Mouse (Mus musculus): Measurements from ENCODE around the gene Tifab.

Gene Tifab

GRCm38 (mm10) chr13:56178416-56179035, at the start of gene Tifab:
Tifab (minus strand) TSS chr13:56178885.
- peak; percentile 36 for DNase-seq (ENCODE audit: low read depth, low spot score)
- Histone ChIP-seq H3K36me3 (ENCODE audit: control insufficient read depth, insufficient read depth, low read length, poor library complexity, severe bottlenecking) (no peaks in the 10 kb centered on the region), H3K27me3 (ENCODE audit: control insufficient read depth, insufficient read depth, low read length, poor library complexity, severe bottlenecking) (no peaks in the 10 kb centered on the region)

- H3K36me3 ChIP-seq (ENCODE audit: control insufficient read depth, insufficient read depth, low read length, poor library complexity, severe bottlenecking), result no peaks in the 10 kb centered on the region
Measured at GRCm38 (mm10) chr13:56226175-56226954, 47.7 kb upstream of the Tifab start.

GRCm38 (mm10) chr13:56223625-56224024, 44.9 kb upstream of the Tifab start:
- DNase-seq (ENCODE audit: low read depth, low spot score), result no peak
- Histone ChIP-seq H3K27me3 (ENCODE audit: control insufficient read depth, insufficient read depth, low read length, poor library complexity, severe bottlenecking) (no peaks in the 10 kb centered on the region; the same call in 1 of the 2 replicates), H3K36me3 (ENCODE audit: control insufficient read depth, insufficient read depth, low read length, poor library complexity, severe bottlenecking) (no peaks in the 10 kb centered on the region)

More at GRCm38 (mm10) chr13:56226175-56226954, 47.7 kb upstream of the Tifab start:
- no peaks in the 10 kb centered on the region; the same call in 1 of the 2 replicates for H3K27me3 ChIP-seq (ENCODE audit: control insufficient read depth, insufficient read depth, low read length, poor library complexity, severe bottlenecking)
- DNase-seq (ENCODE audit: low read depth, low spot score), result no peak

- no peaks in the 10 kb centered on the region; the same call in 1 of the 2 replicates for H3K27me3 ChIP-seq (ENCODE audit: control insufficient read depth, insufficient read depth, low read length, poor library complexity, severe bottlenecking)
- no peaks in the 10 kb centered on the region for H3K36me3 ChIP-seq (ENCODE audit: control insufficient read depth, insufficient read depth, low read length, poor library complexity, severe bottlenecking)
- no peak for DNase-seq (ENCODE audit: low read depth, low spot score)
Measured at GRCm38 (mm10) chr13:56222849-56223246, 44.2 kb upstream of the Tifab start.

- DNase-seq (ENCODE audit: low read depth, low spot score), result peak; percentile 5
- Histone ChIP-seq H3K36me3 (ENCODE audit: control insufficient read depth, insufficient read depth, low read length, poor library complexity, severe bottlenecking) (no peaks in the 10 kb centered on the region), H3K27me3 (ENCODE audit: control insufficient read depth, insufficient read depth, low read length, poor library complexity, severe bottlenecking) (no peaks in the 10 kb centered on the region; the same call in 1 of the 2 replicates)
Measured at GRCm38 (mm10) chr13:56221995-56222848, 43.5 kb upstream of the Tifab start.

- DNase-seq (ENCODE audit: low read depth, low spot score), result no peak
- Histone ChIP-seq H3K27me3 (ENCODE audit: control insufficient read depth, insufficient read depth, low read length, poor library complexity, severe bottlenecking) (no peaks in the 10 kb centered on the region; the same call in 1 of the 2 replicates), H3K36me3 (ENCODE audit: control insufficient read depth, insufficient read depth, low read length, poor library complexity, severe bottlenecking) (no peaks in the 10 kb centered on the region)
Measured at GRCm38 (mm10) chr13:56221129-56221910, 42.6 kb upstream of the Tifab start.

- DNase-seq (ENCODE audit: low read depth, low spot score), result no peak
- Histone ChIP-seq H3K36me3 (ENCODE audit: control insufficient read depth, insufficient read depth, low read length, poor library complexity, severe bottlenecking) (no peaks in the 10 kb centered on the region), H3K27me3 (ENCODE audit: control insufficient read depth, insufficient read depth, low read length, poor library complexity, severe bottlenecking) (no peaks in the 10 kb centered on the region; the same call in 1 of the 2 replicates)
Measured at GRCm38 (mm10) chr13:56219254-56219653, 40.6 kb upstream of the Tifab start.

GRCm38 (mm10) chr13:56216090-56216489, 37.4 kb upstream of the Tifab start:
- H3K27me3 ChIP-seq (ENCODE audit: control insufficient read depth, insufficient read depth, low read length, poor library complexity, severe bottlenecking), result no peaks in the 10 kb centered on the region
- no peak for DNase-seq (ENCODE audit: low read depth, low spot score)
- H3K36me3 ChIP-seq (ENCODE audit: control insufficient read depth, insufficient read depth, low read length, poor library complexity, severe bottlenecking), result no peaks in the 10 kb centered on the region

- Histone ChIP-seq H3K36me3 (ENCODE audit: control insufficient read depth, insufficient read depth, low read length, poor library complexity, severe bottlenecking) (no peaks in the 10 kb centered on the region), H3K27me3 (ENCODE audit: control insufficient read depth, insufficient read depth, low read length, poor library complexity, severe bottlenecking) (no peaks in the 10 kb centered on the region)
- no peak for DNase-seq (ENCODE audit: low read depth, low spot score)
Measured at GRCm38 (mm10) chr13:56214633-56215032, 35.9 kb upstream of the Tifab start.

GRCm38 (mm10) chr13:56209067-56209411, 30.4 kb upstream of the Tifab start:
- no peak for DNase-seq (ENCODE audit: low read depth, low spot score)
- Histone ChIP-seq H3K27me3 (ENCODE audit: control insufficient read depth, insufficient read depth, low read length, poor library complexity, severe bottlenecking) (no peaks in the 10 kb centered on the region), H3K36me3 (ENCODE audit: control insufficient read depth, insufficient read depth, low read length, poor library complexity, severe bottlenecking) (no peaks in the 10 kb centered on the region)

- H3K36me3 ChIP-seq (ENCODE audit: control insufficient read depth, insufficient read depth, low read length, poor library complexity, severe bottlenecking), result no peaks in the 10 kb centered on the region
- no peak for DNase-seq (ENCODE audit: low read depth, low spot score)
- no peaks in the 10 kb centered on the region for H3K27me3 ChIP-seq (ENCODE audit: control insufficient read depth, insufficient read depth, low read length, poor library complexity, severe bottlenecking)
Measured at GRCm38 (mm10) chr13:56208225-56209066, 29.8 kb upstream of the Tifab start.

- Histone ChIP-seq H3K36me3 (ENCODE audit: control insufficient read depth, insufficient read depth, low read length, poor library complexity, severe bottlenecking) (no peaks in the 10 kb centered on the region), H3K27me3 (ENCODE audit: control insufficient read depth, insufficient read depth, low read length, poor library complexity, severe bottlenecking) (no peaks in the 10 kb centered on the region)
- no peak for DNase-seq (ENCODE audit: low read depth, low spot score)
Measured at GRCm38 (mm10) chr13:56199506-56199905, 20.8 kb upstream of the Tifab start.

- H3K36me3 ChIP-seq (ENCODE audit: control insufficient read depth, insufficient read depth, low read length, poor library complexity, severe bottlenecking), result no peaks in the 10 kb centered on the region
- H3K27me3 ChIP-seq (ENCODE audit: control insufficient read depth, insufficient read depth, low read length, poor library complexity, severe bottlenecking), result no peaks in the 10 kb centered on the region
- DNase-seq (ENCODE audit: low read depth, low spot score), result peak; percentile 96
Measured at GRCm38 (mm10) chr13:56197473-56198266, 19.0 kb upstream of the Tifab start.

Data from splenic B cell, adult 2 months (primary cell).